Mouse (Mus musculus): ENCODE measurements at regions not wholly inside any gene's neighbourhood (a gene's known extent, or its start where the extent isn't known, plus 50 kb on each side); places are given as distances from the start of the nearest gene placed in this dataset.

DNA sequence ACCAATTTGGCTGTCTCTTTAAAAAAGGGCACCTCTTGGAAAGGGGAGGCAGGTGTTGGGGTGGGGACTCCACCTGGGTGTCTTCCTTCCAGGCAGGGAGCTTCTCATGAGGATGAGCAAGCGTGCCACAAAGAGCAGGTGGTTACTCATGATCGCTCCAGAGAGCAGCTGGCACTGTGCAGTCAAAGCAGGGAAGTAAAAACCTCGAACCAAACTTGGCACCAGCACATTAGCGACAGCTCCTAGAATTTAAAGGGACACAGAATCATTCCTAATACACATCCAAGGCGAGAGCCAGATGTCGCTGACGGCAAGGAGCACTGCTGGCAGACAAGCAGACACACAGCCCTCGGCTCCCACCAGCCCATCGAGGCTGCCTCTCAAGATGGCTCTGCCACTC, 70.4 kb downstream of the Irx5 start:
- no peaks in the 10 kb centered on the region for H3K4me1 ChIP-seq
- TF ChIP-seq GATA1 (IDR thresholded peaks at IDR 0.05; ENCODE audit: borderline replicate concordance, low read length) (no peak), FLI1 (IDR thresholded peaks at IDR 0.05; ENCODE audit: low read length) (no peak)
- H3K9me3 ChIP-seq: 0 out of 2 replicates have a peak, but pooled peaks cover 4% of the 10 kb centered on the region
- no peaks in the 10 kb centered on the region for H3K36me3 ChIP-seq (replicated peaks; ENCODE audit: low read length)
- H3K27me3 ChIP-seq (replicated peaks): peaks cover 2% of the 10 kb centered on the region
- no peak overlapping the region for H3K4me3 ChIP-seq (replicated peaks)

DNA sequence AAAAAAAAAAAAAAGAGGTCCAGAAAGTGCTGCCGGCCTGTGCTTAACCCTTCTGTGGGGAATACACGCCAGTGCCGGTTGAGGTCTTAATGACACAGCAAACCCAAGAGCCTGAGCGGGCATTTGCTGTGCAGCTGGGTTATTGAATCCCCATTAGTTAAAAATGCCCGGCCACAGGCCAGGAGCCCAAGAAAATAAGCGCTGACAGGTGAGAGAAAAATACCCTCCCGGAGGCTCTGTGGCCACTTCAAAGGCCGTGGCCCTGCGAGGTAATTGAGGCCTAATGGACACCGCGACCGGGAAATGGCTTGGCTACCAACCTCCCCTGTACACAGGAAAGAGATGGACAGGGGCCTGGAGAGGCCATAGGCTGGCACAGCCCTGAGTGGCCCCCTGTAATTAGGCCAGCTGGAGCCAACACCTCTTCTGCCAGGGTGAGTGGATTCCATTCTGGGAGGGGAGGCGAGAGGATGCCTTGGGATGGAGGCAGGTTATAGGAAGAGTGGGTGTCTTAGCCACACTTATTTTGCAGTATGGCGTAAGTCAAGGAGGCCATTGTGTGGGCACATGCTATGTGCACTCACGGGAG, 79.7 kb downstream of the Irx5 start:
- peaks cover 5% of the 10 kb centered on the region; the same call in 1 of the 2 replicates for H3K9me3 ChIP-seq

DNA sequence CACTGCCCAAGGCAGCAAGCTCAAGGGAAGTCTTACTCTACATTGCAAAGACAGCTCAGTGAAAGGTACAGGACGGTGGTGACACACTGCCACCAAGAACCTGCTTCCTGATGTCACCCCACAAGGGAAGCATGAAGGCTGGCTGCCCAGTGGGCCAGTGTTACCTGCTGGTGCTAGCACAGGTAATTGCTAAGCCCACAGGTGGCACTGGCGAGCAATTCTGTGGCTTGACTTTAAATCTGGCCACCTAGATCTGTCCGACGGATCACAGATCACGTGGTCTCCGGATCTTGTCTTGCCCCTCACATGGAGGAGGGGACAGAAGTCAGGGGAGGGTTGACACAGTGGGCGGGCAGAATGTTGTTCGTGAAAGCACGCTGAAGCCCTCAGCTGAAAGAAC, 80.9 kb downstream of the Irx5 start:
- H3K4me1 ChIP-seq: no peaks in the 10 kb centered on the region
- peaks cover 2% of the 10 kb centered on the region for H3K27me3 ChIP-seq (replicated peaks)
- peaks cover 5% of the 10 kb centered on the region; the same call in 1 of the 2 replicates for H3K9me3 ChIP-seq
- TF ChIP-seq GATA1 (IDR thresholded peaks at IDR 0.05; ENCODE audit: borderline replicate concordance, low read length) (no peak), FLI1 (IDR thresholded peaks at IDR 0.05; ENCODE audit: low read length) (no peak)
- no peaks in the 10 kb centered on the region for H3K36me3 ChIP-seq (replicated peaks; ENCODE audit: low read length)
- H3K4me3 ChIP-seq (replicated peaks): no peak overlapping the region

More for the DNA sequence above, 79.7 kb downstream of the Irx5 start:
- peaks cover 2% of the 10 kb centered on the region for H3K27me3 ChIP-seq (replicated peaks)
- H3K4me3 ChIP-seq (replicated peaks): no peak overlapping the region
- H3K36me3 ChIP-seq (replicated peaks; ENCODE audit: low read length): no peaks in the 10 kb centered on the region
- no peak for TF ChIP-seq GATA1 (IDR thresholded peaks at IDR 0.05; ENCODE audit: borderline replicate concordance, low read length)
- no peak for TF ChIP-seq FLI1 (IDR thresholded peaks at IDR 0.05; ENCODE audit: low read length)
- no peaks in the 10 kb centered on the region for H3K4me1 ChIP-seq

DNA sequence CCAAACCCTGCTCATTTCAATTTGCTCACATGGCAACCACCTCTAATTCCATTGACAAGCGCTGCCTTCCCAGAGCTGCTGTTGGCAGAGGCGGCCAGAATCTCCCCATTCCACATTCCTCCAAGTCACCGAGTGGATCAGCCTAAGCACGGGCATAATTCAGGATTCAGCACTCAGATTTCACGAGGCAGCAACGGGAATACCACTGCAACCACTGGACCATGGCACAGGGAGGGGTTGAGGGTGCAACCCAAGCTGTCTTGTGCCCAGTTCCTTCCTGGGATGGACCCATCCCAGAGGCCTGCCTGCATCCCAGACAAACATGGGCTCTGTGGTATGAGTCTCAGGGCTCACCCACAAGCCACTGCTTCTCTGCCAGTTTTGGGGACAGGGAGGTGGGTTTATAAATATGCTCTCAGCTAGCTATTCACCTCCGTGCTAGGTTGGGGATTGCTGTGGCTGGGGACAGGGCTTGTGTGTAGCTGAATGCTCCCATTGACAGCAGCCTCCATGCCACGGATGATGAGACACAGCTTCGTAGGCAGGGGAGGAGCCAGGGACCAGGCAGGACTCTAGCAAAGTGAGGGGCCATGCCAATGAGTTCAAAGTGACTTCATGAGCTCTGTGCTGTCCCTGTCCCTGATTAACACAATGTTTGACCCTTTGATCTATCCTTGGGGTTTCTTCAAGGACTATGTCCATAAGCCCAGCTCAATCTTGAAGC, 82.5 kb downstream of the Irx5 start:
- Histone ChIP-seq H3K36me3 (replicated peaks; ENCODE audit: low read length) (no peaks in the 10 kb centered on the region), H3K4me3 (replicated peaks) (no peak overlapping the region), H3K9me3 (peaks cover 5% of the 10 kb centered on the region; the same call in 1 of the 2 replicates), H3K4me1 (no peaks in the 10 kb centered on the region), H3K27me3 (replicated peaks) (peaks cover 2% of the 10 kb centered on the region)
- TF ChIP-seq FLI1 (IDR thresholded peaks at IDR 0.05; ENCODE audit: low read length) (no peak), GATA1 (IDR thresholded peaks at IDR 0.05; ENCODE audit: borderline replicate concordance, low read length) (no peak)

DNA sequence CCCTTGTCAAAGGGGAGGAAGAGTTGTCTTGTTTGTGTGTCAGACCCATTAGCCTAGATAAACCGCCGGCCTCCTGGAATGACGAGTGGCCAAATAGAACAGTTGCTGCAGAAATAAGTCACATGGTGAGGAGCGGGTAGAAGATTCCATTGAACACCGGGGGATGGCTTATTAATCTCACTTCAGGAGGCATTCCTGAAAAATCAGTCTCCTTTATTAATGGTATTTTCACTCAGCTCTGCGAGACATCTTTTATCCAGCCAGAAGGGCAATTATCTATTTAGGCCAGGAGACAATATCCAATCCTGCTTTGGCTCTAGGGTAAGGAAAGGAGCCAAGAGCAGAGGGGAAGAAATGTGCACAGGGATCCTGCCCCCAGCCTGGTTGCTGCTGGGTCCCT, 84.7 kb downstream of the Irx5 start:
- TF ChIP-seq FLI1 (IDR thresholded peaks at IDR 0.05; ENCODE audit: low read length) (no peak), GATA1 (IDR thresholded peaks at IDR 0.05; ENCODE audit: borderline replicate concordance, low read length) (no peak)
- Histone ChIP-seq H3K27me3 (replicated peaks) (peaks cover 2% of the 10 kb centered on the region), H3K9me3 (peaks cover 5% of the 10 kb centered on the region; the same call in 1 of the 2 replicates), H3K4me3 (replicated peaks) (no peak overlapping the region), H3K36me3 (replicated peaks; ENCODE audit: low read length) (no peaks in the 10 kb centered on the region), H3K4me1 (no peaks in the 10 kb centered on the region)

DNA sequence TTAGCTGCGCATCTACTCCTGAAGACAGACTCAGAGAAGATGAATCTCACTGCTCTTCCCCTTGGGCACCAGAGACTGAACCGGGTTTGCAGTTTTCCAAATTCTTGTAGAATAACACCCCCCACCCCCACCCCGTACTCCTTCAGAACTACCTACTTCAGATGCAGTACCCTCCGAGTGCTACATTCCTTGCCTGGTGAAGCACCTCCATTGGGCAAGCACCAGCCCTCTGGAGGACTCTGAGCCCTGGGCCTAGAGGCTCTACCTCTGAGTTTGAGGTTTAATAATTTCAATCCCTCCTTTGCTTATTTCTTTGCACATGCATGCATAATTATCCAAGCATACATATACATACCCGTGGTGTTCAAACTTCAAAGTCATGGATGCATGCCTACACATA, 101.9 kb downstream of the Irx5 start:
- no peak for TF ChIP-seq GATA1 (IDR thresholded peaks at IDR 0.05; ENCODE audit: borderline replicate concordance, low read length)
- TF ChIP-seq FLI1 (IDR thresholded peaks at IDR 0.05; ENCODE audit: low read length): no peak
- no peak overlapping the region for H3K4me3 ChIP-seq (replicated peaks)
- H3K9me3 ChIP-seq: no peaks in the 10 kb centered on the region; the same call in 1 of the 2 replicates
- H3K27me3 ChIP-seq (replicated peaks): peaks cover 48% of the 10 kb centered on the region
- no peaks in the 10 kb centered on the region for H3K4me1 ChIP-seq
- H3K36me3 ChIP-seq (replicated peaks; ENCODE audit: low read length): no peaks in the 10 kb centered on the region

DNA sequence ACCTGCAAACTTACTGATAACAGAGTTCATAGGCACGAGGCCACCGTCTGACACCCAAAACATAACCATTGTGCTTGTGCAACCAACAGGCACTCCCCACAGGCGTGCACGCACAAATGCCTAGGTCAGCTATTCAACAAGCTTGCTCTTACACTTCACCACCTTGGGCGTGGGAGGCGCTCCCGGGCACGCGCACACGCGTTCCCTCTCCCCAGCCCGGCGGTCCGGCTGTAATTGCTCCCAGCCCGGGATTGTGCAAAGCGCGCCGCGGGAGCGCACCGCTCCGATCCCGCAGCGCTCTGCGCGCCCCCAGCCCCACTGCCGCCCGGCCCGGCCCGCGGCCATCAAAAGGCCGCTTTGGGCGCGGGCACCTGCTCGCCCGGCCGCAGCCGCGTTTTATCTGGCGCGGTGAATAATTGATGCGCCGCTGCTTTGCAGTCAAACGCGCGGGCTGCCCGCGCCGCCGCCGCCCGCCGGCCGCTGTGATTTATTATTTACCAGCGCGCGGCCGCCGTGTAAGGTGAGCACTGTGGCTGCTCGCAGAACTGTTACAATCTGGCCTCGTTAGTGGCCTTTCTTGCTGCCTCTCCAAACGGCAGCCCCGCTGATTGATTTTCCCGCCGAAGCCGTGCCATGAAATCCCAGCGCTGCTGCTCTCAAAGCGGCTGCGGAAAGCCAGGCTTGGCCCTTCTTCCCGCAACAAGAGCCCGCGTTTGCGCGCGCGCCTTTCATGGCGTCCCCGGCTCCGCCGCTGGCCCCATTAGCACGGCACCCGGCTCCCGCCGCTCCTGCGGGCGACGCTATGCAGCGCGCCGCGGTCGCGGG, 102.9 kb downstream of the Irx5 start:
- no peaks in the 10 kb centered on the region for H3K36me3 ChIP-seq (replicated peaks; ENCODE audit: low read length)
- no peaks in the 10 kb centered on the region for H3K4me1 ChIP-seq
- no peaks in the 10 kb centered on the region for H3K9me3 ChIP-seq
- TF ChIP-seq FLI1 (IDR thresholded peaks at IDR 0.05; ENCODE audit: low read length) (no peak), GATA1 (IDR thresholded peaks at IDR 0.05; ENCODE audit: borderline replicate concordance, low read length) (no peak)
- no peak overlapping the region for H3K4me3 ChIP-seq (replicated peaks)
- H3K27me3 ChIP-seq (replicated peaks): peaks cover 48% of the 10 kb centered on the region

DNA sequence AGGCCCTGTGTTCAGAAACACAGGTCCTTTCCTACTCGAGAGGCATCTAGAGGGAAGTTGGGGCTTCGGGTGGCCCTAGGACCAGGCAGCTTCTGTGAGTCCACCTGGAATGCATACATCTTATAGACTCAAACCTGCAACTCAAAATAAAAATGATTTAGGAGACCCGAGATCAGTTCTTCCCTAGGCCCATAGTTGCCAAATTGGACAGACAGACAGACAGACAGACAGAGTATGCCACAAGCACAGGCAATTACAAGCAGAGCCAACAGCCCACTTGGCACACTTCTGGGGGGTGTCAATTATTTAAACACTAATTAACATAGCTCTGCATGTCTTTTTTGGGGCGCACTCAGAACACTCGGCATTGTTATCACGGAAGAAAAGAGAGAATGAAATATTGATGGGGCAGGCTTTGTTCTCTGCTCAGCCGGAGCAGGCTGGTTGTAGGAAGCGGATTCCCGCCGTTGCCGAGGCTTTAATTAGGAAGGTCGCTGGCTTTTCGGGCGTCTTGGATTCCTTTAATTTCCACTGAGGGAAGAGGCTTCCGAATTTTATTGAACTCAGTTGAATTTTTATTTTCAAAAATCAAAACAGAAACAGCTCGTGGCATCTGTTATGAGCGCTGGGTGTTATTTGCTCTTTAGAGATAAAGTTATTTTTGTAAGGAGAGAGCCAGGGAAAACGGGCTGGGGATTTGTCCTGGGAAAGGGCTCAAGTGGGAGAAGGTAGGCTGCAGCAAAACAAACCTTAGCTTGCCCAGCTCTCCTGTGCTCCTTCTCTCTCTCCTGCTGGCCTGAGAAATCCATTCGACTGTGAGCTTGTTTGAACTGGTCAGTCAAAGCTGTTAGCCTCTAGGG, 111.9 kb downstream of the Irx5 start:
- Histone ChIP-seq H3K36me3 (replicated peaks; ENCODE audit: low read length) (no peaks in the 10 kb centered on the region), H3K4me3 (replicated peaks) (no peak overlapping the region), H3K27me3 (replicated peaks) (no peaks in the 10 kb centered on the region), H3K4me1 (no peaks in the 10 kb centered on the region), H3K9me3 (no peaks in the 10 kb centered on the region; the same call in 1 of the 2 replicates)
- TF ChIP-seq GATA1 (IDR thresholded peaks at IDR 0.05; ENCODE audit: borderline replicate concordance, low read length) (no peak), FLI1 (IDR thresholded peaks at IDR 0.05; ENCODE audit: low read length) (no peak)

DNA sequence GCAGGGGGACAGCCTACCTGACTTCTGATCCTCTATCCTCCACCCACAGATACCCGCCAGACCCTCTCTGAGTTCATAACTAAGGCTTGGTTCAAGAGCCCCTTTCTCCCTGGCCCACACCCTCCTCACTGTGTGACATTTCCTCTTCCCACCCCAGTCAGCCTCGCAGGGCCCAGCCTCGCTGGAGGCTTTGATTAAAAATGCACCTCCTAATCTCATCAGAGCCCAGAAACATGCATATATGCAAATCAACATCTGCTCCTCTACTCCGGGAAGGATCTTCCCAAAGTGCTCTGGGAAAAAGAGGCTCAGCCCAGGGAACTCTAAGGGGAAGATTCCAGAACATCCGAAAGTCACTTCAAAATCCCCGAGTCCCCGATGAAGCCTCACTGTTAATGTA, 114.8 kb downstream of the Irx5 start:
- no peak overlapping the region for H3K4me3 ChIP-seq (replicated peaks)
- no peaks in the 10 kb centered on the region; the same call in 1 of the 2 replicates for H3K9me3 ChIP-seq
- no peaks in the 10 kb centered on the region for H3K36me3 ChIP-seq (replicated peaks; ENCODE audit: low read length)
- H3K27me3 ChIP-seq (replicated peaks): no peaks in the 10 kb centered on the region
- TF ChIP-seq GATA1 (IDR thresholded peaks at IDR 0.05; ENCODE audit: borderline replicate concordance, low read length): no peak
- TF ChIP-seq FLI1 (IDR thresholded peaks at IDR 0.05; ENCODE audit: low read length): no peak
- H3K4me1 ChIP-seq: no peaks in the 10 kb centered on the region

Measured in megakaryocyte, embryonic 14.5 days (primary cell).